Mouse (Mus musculus): ENCODE data around the gene Timp3. TPM values are rescaled to one million over a fixed set of nuclear protein-coding genes. Genes with fewer than 3 reads are reported as not detected.

Timp3 gene
- polyA plus RNA-seq, 1 experiment from 2014 or later: 91.0 TPM

- no peak overlapping the region for H3K27ac ChIP-seq (replicated peaks in 1 of 2; ENCODE audit: control insufficient read depth in 1 of 2, insufficient read depth in 1 of 2, low read depth in 2 of 2, low read length in 2 of 2)
- H3K27me3 ChIP-seq (ENCODE audit: control insufficient read depth, insufficient read depth, low read length): no peaks in the 10 kb centered on the region
- no peak overlapping the region for H3K4me2 ChIP-seq (ENCODE audit: low read length)
- no peak for ATAC-seq (ENCODE audit: insufficient number of reproducible peaks, insufficient read depth, low FRiP score, low read depth)
- H3K4me1 ChIP-seq (ENCODE audit: control insufficient read depth in 2 of 2, insufficient read depth in 2 of 2, low read length in 2 of 2): no peaks in the 10 kb centered on the region
- no peaks in the 10 kb centered on the region for H3K9me3 ChIP-seq (ENCODE audit: control insufficient read depth, low read length)
- no peak overlapping the region for H3K4me3 ChIP-seq (ENCODE audit: control insufficient read depth in 1 of 2, insufficient read depth in 1 of 2, low read depth in 1 of 2, low read length in 2 of 2)
- WGBS: 87% methylated on average over 8 of the region's 8 CpGs
- no peak overlapping the region for H3K9ac ChIP-seq (ENCODE audit: low read length)
- no peaks in the 10 kb centered on the region for H3K36me3 ChIP-seq (ENCODE audit: control insufficient read depth, insufficient read depth, low read length)
Measured at GRCm38 (mm10) chr10:86281238-86281637, 18.9 kb upstream of the Timp3 start.

DNA sequence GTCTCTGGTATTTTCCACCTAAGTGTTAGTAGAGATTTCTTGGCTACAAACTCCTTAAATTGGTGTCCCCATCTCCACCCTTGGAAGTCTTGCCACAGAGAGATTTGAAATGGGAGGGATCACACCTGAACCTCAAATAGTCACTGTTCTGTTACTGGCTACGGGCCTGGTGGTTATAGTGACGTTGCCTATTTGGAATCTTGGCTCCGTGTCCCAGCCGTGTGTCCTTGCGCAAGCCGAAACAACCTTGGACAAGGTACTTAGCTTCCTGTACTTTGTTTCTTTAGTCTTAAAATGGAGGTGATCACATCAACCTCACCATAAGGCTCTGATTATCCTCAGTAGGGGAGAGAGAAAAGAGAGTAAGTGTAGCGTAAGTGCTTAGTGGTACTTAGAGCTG, 13.7 kb upstream of the Timp3 start:
- Histone ChIP-seq H3K27me3 (ENCODE audit: control insufficient read depth, insufficient read depth, low read length) (no peaks in the 10 kb centered on the region), H3K27ac (replicated peaks in 1 of 2; ENCODE audit: control insufficient read depth in 1 of 2, insufficient read depth in 1 of 2, low read depth in 2 of 2, low read length in 2 of 2) (no peak overlapping the region), H3K4me1 (ENCODE audit: control insufficient read depth in 2 of 2, insufficient read depth in 2 of 2, low read length in 2 of 2) (no peaks in the 10 kb centered on the region), H3K36me3 (ENCODE audit: control insufficient read depth, insufficient read depth, low read length) (no peaks in the 10 kb centered on the region), H3K9ac (ENCODE audit: low read length) (no peak overlapping the region), H3K9me3 (ENCODE audit: control insufficient read depth, low read length) (peaks cover 2% of the 10 kb centered on the region; the same call in 1 of the 2 replicates), H3K4me2 (ENCODE audit: low read length) (no peak overlapping the region), H3K4me3 (ENCODE audit: control insufficient read depth in 1 of 2, insufficient read depth in 1 of 2, low read depth in 1 of 2, low read length in 2 of 2) (no peak overlapping the region)
- ATAC-seq (ENCODE audit: insufficient number of reproducible peaks, insufficient read depth, low FRiP score, low read depth): no peak
- 85% methylated on average over 7 of the region's 7 CpGs for WGBS

DNA sequence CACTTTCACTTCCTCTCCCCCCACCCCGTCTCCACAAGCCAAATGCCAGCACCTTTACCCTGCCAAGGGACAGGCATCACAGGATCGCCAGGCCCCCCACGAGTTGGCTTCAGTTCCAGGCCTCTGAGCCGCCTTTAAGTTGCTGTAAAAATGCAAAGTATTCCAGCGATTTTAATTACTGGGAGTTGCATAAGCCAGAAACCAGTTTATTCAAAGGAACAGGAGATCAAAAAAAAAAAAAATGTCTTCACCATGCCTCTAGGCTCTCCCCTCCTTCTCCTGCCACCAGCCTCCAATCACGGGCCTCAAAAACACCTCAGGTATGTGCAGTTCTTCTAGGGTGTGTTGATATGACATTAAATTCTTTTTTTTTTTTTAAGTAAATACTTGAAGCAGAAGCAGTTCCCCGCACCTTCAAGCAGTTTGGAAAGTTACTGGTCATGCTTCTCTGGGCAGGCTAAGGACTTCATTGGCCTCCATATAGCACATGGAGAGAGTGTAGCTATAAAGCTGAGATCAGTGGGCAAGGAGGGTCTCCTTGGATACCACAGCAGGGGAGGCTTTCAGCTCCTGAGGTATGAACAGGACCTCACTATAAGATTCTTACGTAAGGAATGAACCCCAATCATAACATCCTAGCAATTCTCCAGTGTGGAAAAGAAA, 9.9 kb upstream of the Timp3 start:
- Histone ChIP-seq H3K4me3 (ENCODE audit: control insufficient read depth in 1 of 2, insufficient read depth in 1 of 2, low read depth in 1 of 2, low read length in 2 of 2) (no peak overlapping the region), H3K27ac (replicated peaks in 1 of 2; ENCODE audit: control insufficient read depth in 1 of 2, insufficient read depth in 1 of 2, low read depth in 2 of 2, low read length in 2 of 2) (no peak overlapping the region), H3K27me3 (ENCODE audit: control insufficient read depth, insufficient read depth, low read length) (no peaks in the 10 kb centered on the region; the same call in 1 of the 2 replicates), H3K4me2 (ENCODE audit: low read length) (no peak overlapping the region), H3K36me3 (ENCODE audit: control insufficient read depth, insufficient read depth, low read length) (no peaks in the 10 kb centered on the region), H3K9ac (ENCODE audit: low read length) (no peak overlapping the region), H3K9me3 (ENCODE audit: control insufficient read depth, low read length) (peaks cover 2% of the 10 kb centered on the region; the same call in 1 of the 2 replicates), H3K4me1 (ENCODE audit: control insufficient read depth in 2 of 2, insufficient read depth in 2 of 2, low read length in 2 of 2) (no peaks in the 10 kb centered on the region)
- 63% methylated on average over 8 of the region's 8 CpGs for WGBS
- ATAC-seq (ENCODE audit: insufficient number of reproducible peaks, insufficient read depth, low FRiP score, low read depth): no peak

DNA sequence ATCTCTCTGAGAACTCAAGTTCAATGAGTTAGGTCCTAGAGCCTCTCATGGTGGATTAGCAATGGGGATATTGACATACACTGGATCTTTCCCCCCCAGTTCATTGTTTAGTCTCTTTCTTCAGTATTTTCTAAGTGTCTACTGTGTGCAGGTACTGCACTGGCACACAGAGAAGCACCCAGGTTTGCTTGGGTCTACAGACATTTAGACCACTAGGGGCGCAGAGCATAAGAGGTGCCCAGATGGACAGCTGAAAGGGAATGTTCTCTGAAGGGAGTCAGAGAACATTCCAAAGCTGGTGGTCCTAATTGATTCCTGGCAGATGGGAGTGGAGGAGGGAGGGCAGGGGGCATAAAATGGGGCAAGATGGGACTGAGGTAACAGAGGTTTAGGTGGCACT, 6.3 kb upstream of the Timp3 start:
- H3K27me3 ChIP-seq (ENCODE audit: control insufficient read depth, insufficient read depth, low read length): no peaks in the 10 kb centered on the region; the same call in 1 of the 2 replicates
- H3K4me1 ChIP-seq (ENCODE audit: control insufficient read depth in 2 of 2, insufficient read depth in 2 of 2, low read length in 2 of 2): peaks cover 4% of the 10 kb centered on the region in 2 experiments; a peak in 1 of 4 replicates
- H3K4me2 ChIP-seq (ENCODE audit: low read length): no peak overlapping the region
- H3K4me3 ChIP-seq (ENCODE audit: control insufficient read depth in 1 of 2, insufficient read depth in 1 of 2, low read depth in 1 of 2, low read length in 2 of 2): no peak overlapping the region
- peaks cover 2% of the 10 kb centered on the region; the same call in 1 of the 2 replicates for H3K9me3 ChIP-seq (ENCODE audit: control insufficient read depth, low read length)
- no peak overlapping the region for H3K27ac ChIP-seq (replicated peaks in 1 of 2; ENCODE audit: control insufficient read depth in 1 of 2, insufficient read depth in 1 of 2, low read depth in 2 of 2, low read length in 2 of 2)
- H3K9ac ChIP-seq (ENCODE audit: low read length): no peak overlapping the region
- WGBS: 71% methylated on average over 1 of the region's 1 CpGs
- ATAC-seq (ENCODE audit: insufficient number of reproducible peaks, insufficient read depth, low FRiP score, low read depth): no peak
- no peaks in the 10 kb centered on the region for H3K36me3 ChIP-seq (ENCODE audit: control insufficient read depth, insufficient read depth, low read length)

DNA sequence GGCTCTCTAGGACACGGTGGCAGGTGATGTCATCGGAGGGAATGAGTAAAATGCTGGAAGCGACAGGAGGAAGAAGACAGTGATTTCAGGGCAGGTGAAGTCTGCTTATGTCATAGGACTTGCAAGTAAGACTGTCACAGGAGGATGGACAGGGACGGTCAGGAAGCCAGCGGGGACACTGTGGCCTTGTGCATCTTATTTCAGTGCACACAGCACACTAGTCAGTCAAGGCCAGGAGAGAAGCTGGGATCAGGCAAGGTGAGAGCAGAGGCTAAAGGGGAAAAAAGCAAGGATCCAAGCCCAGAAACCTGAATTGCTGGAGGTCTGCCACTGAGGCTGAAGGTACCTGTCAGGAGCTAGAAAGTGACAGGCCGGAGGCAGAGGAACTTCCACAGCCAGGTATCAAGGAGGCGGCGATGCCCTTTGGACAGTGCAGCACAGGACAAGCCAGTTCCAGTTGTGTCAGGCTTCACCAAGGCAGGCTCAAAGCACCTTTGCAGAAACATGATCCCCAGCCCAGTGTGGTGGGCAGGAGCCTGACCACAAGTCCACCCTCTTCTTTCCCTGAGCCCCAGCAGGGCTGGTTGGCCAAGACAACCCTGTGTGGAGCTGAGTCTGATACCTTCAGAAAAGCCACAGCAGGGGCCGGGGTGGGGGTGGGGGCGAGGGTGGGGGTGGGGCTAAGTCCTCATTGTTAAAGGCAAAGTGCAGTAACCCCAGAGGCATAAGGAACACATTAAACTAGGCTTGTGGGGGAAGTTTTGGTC, 5.4 kb upstream of the Timp3 start:
- Histone ChIP-seq H3K36me3 (ENCODE audit: control insufficient read depth, insufficient read depth, low read length) (no peaks in the 10 kb centered on the region), H3K27me3 (ENCODE audit: control insufficient read depth, insufficient read depth, low read length) (no peaks in the 10 kb centered on the region; the same call in 1 of the 2 replicates), H3K27ac (replicated peaks in 1 of 2; ENCODE audit: control insufficient read depth in 1 of 2, insufficient read depth in 1 of 2, low read depth in 2 of 2, low read length in 2 of 2) (no peak overlapping the region), H3K4me3 (ENCODE audit: control insufficient read depth in 1 of 2, insufficient read depth in 1 of 2, low read depth in 1 of 2, low read length in 2 of 2) (no peak overlapping the region), H3K4me2 (ENCODE audit: low read length) (no peak overlapping the region), H3K9me3 (ENCODE audit: control insufficient read depth, low read length) (no peaks in the 10 kb centered on the region), H3K4me1 (ENCODE audit: control insufficient read depth in 2 of 2, insufficient read depth in 2 of 2, low read length in 2 of 2) (peaks cover 4% of the 10 kb centered on the region in 2 experiments; a peak in 2 of 4 replicates), H3K9ac (ENCODE audit: low read length) (no peak overlapping the region)
- WGBS: 66% methylated on average over 10 of the region's 10 CpGs
- ATAC-seq (ENCODE audit: insufficient number of reproducible peaks, insufficient read depth, low FRiP score, low read depth): no peak

GRCm38 (mm10) chr10:86295454-86296098, 4.6 kb upstream of the Timp3 start:
- Histone ChIP-seq H3K4me3 (ENCODE audit: control insufficient read depth in 1 of 2, insufficient read depth in 1 of 2, low read depth in 1 of 2, low read length in 2 of 2) (peak overlapping the region; percentile 4 to 16; a peak in 2 of 4 replicates), H3K9ac (ENCODE audit: low read length) (0 out of 2 replicates have a peak overlapping the region, but pooled peaks have one; percentile 47), H3K27ac (replicated peaks in 1 of 2; ENCODE audit: control insufficient read depth in 1 of 2, insufficient read depth in 1 of 2, low read depth in 2 of 2, low read length in 2 of 2) (no peak overlapping the region), H3K4me2 (ENCODE audit: low read length) (peak overlapping the region; percentile 60), H3K4me1 (ENCODE audit: control insufficient read depth in 2 of 2, insufficient read depth in 2 of 2, low read length in 2 of 2) (peaks cover 4 to 7% of the 10 kb centered on the region in 2 experiments; a peak in 2 of 4 replicates), H3K27me3 (ENCODE audit: control insufficient read depth, insufficient read depth, low read length) (no peaks in the 10 kb centered on the region; the same call in 1 of the 2 replicates), H3K36me3 (ENCODE audit: control insufficient read depth, insufficient read depth, low read length) (no peaks in the 10 kb centered on the region), H3K9me3 (ENCODE audit: control insufficient read depth, low read length) (no peaks in the 10 kb centered on the region)
- 23% methylated on average over 13 of the region's 13 CpGs for WGBS
- ATAC-seq (ENCODE audit: insufficient number of reproducible peaks, insufficient read depth, low FRiP score, low read depth): no peak

DNA sequence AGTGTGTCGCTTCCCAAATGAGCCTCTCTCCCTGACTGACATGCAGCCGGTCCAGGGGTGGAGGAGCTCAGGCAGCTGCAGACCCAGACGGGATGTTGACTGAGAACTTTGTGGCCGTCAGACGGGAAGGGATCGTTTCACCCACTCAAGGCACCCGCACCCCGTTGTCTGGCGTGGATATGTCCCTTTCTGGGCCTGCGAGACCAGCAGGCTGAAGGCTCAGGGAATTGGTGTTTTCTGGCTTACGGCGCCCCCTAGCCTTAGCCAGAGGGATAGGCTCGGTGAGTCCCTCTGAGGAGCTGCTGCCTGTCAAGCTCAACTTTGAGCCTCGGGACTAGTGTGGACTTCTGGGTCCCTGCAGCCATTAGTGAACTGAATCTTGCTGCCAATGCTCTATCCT, 4.1 kb upstream of the Timp3 start:
- H3K9ac ChIP-seq (ENCODE audit: low read length): 0 out of 2 replicates have a peak overlapping the region, but pooled peaks have one; percentile 47
- no peaks in the 10 kb centered on the region for H3K36me3 ChIP-seq (ENCODE audit: control insufficient read depth, insufficient read depth, low read length)
- H3K27ac ChIP-seq (replicated peaks in 1 of 2; ENCODE audit: control insufficient read depth in 1 of 2, insufficient read depth in 1 of 2, low read depth in 2 of 2, low read length in 2 of 2): no peak overlapping the region
- H3K9me3 ChIP-seq (ENCODE audit: control insufficient read depth, low read length): no peaks in the 10 kb centered on the region
- peak overlapping the region; percentile 60 for H3K4me2 ChIP-seq (ENCODE audit: low read length)
- WGBS: 2% methylated on average over 14 of the region's 14 CpGs
- H3K4me3 ChIP-seq (ENCODE audit: control insufficient read depth in 1 of 2, insufficient read depth in 1 of 2, low read depth in 1 of 2, low read length in 2 of 2): peak overlapping the region; percentile 4 to 16; a peak in 2 of 4 replicates
- H3K4me1 ChIP-seq (ENCODE audit: control insufficient read depth in 2 of 2, insufficient read depth in 2 of 2, low read length in 2 of 2): peaks cover 4 to 7% of the 10 kb centered on the region in 2 experiments; a peak in 2 of 4 replicates
- no peaks in the 10 kb centered on the region; the same call in 1 of the 2 replicates for H3K27me3 ChIP-seq (ENCODE audit: control insufficient read depth, insufficient read depth, low read length)
- no peak for ATAC-seq (ENCODE audit: insufficient number of reproducible peaks, insufficient read depth, low FRiP score, low read depth)

All from heart, embryonic 14.5 days (tissue).